Mouse (Mus musculus): ENCODE results near the gene Sdha.

Gene Sdha

GRCm38 (mm10) chr13:74305380-74305779 lies 44.7 kb downstream of the Sdha start:
- in situ Hi-C loops (cut with MboI, MseI), result no loop called here

- in situ Hi-C loops (cut with MboI, MseI), result no loop called here
These were observed 47.7 kb downstream of the Sdha start for GRCm38 (mm10) chr13:74302050-74303037.

- in situ Hi-C loops (cut with MboI, MseI), result no loop called here
These were observed 48.5 kb downstream of the Sdha start for GRCm38 (mm10) chr13:74301607-74301984.

GRCm38 (mm10) chr13:74300925-74301606 lies 49.0 kb downstream of the Sdha start:
- in situ Hi-C loops (cut with MboI, MseI), result no loop called here

- in situ Hi-C loops (cut with MboI, MseI), result loop anchor here (5.0 to 10.0 kb wide), 2 partner anchors 322 to 324 kb away; no protein-coding TSS in a partner anchor
These were observed 53.7 kb downstream of the Sdha start for GRCm38 (mm10) chr13:74296376-74296775.

- in situ Hi-C loops (cut with MboI, MseI), result loop anchor here in 1 of 2 experiments (5.0 to 10.0 kb wide), 2 partner anchors 100 to 317 kb away; no protein-coding TSS in a partner anchor
These were observed 57.9 kb downstream of the Sdha start, which contains the start of gene Ahrr for GRCm38 (mm10) chr13:74292167-74292566. Gene Ahrr (minus strand): TSS chr13:74292331.

- in situ Hi-C loops (cut with MboI, MseI), result loop anchor here in 1 of 2 experiments (5.0 to 10.0 kb wide), 2 partner anchors 97 to 315 kb away; no protein-coding TSS in a partner anchor
These were observed 60.4 kb downstream of the Sdha start for GRCm38 (mm10) chr13:74289646-74290045.

- in situ Hi-C loops (cut with MboI, MseI), result no loop called here
These were observed 67.8 kb downstream of the Sdha start for GRCm38 (mm10) chr13:74282299-74282698.

- in situ Hi-C loops (cut with MboI, MseI), result no loop called here
These were observed 74.4 kb downstream of the Sdha start for GRCm38 (mm10) chr13:74275726-74276125.

All from T-helper 17 cell (primary cell).